Mouse (Mus musculus) lung, embryonic 15.5 days (tissue): Measurements from ENCODE around the gene Nub1. TPM values are rescaled to one million over a fixed set of nuclear protein-coding genes. Genes with fewer than 3 reads are reported as not detected.

Experiments used
- ATAC-seq: fragments of 200-750 bp; cut with Nextera tagmentation; 2 replicates; pipeline ENCODE4 v1.8.0; 2017; ENCODE audit warnings: moderate number of reproducible peaks, borderline replicate concordance; ENCODE audit not compliant: low FRiP score, low TSS enrichment; ENCODE audit errors: extremely low read depth
- H3K27ac ChIP-seq: fragments of 300-500 bp; sonication (generic); 2 replicates; pipeline ENCODE4 v1.5.1; 2015; ENCODE audit warnings: moderate library complexity, mild to moderate bottlenecking, inconsistent platforms
- H3K27me3 ChIP-seq: fragments of 300-500 bp; sonication (generic); 2 replicates; pipeline ENCODE4 v1.6.1; 2015; ENCODE audit warnings: inconsistent platforms
- H3K36me3 ChIP-seq: fragments of 300-500 bp; sonication (generic); 2 replicates; pipeline ENCODE4 v1.6.1; 2015; ENCODE audit warnings: inconsistent platforms
- H3K4me1 ChIP-seq: fragments of 300-500 bp; sonication (generic); 2 replicates; pipeline ENCODE4 v1.6.1; 2015; ENCODE audit warnings: inconsistent platforms
- H3K4me2 ChIP-seq: fragments of 300-500 bp; sonication (generic); 2 replicates; pipeline ENCODE4 v1.6.1; 2015; ENCODE audit warnings: inconsistent platforms, mild to moderate bottlenecking, moderate library complexity
- H3K4me3 ChIP-seq: fragments of 300-500 bp; sonication (generic); 2 replicates; pipeline ENCODE4 v1.5.1; 2015; ENCODE audit warnings: mild to moderate bottlenecking, inconsistent platforms
- H3K9ac ChIP-seq: fragments of 300-500 bp; sonication (generic); 2 replicates; pipeline ENCODE4 v1.6.1; 2015; ENCODE audit warnings: inconsistent platforms
- H3K9me3 ChIP-seq: fragments of 300-500 bp; sonication (generic); 2 replicates; pipeline ENCODE4 v1.6.1; 2016; ENCODE audit warnings: inconsistent platforms
- WGBS: fragments of 180-500 bp; shearing (Covaris S2); methylation state at CpG from one replicate; pipeline ENCODE4 v1.1.7; 2015; 5-methylcytosine and 5-hydroxymethylcytosine counted together
- polyA plus RNA-seq: library from polyadenylated mRNA; unstranded; fragments of >200 nt; fragmentation: Nextera tagmentation; extraction: Ambion mirVana; gene quantifications from 2 replicates; pipeline ENCODE4 v1.2.1, GENCODE M21; 2015

Gene Nub1
- polyA plus RNA-seq, result 33.5 and 33.9 TPM in 2 replicates

DNA sequence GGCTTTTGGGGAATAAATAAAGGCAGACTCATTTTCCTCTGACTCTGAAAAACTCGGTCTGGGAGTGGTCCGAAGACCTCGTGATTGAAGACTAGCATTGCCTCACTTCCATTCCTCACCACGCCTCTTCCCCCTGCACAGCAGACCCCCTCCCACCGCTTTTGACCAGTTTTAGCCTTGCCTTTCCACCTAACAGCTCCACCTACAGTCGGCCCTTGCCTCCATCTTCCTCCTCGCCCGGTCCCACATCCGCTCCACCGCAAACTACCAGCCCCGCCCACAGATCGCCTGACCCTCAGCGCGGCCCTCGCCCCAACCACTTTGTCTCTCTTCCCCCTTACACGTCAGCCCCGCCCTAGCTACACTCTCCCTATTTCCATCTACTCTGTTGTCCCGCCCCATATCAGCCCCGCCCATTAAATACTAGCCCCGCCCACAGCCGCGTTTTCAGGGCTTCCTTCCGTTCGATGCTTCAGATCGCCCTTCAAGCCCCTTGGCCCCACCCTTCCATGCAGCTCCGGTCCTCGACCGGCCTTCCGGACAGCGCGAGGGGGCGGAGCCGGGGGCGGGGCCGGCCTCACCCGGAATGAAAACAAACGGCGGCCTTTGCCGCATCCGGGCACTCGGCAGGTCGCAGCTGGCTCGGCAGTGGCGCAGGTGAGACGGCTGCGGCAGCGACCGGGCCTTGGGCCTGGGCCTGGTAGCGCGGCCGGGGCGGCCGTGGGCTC, at the start of gene Nub1:
Gene Nub1, plus strand, starts transcription at position 167 of the 728 bp plus-strand sequence.
- H3K36me3 ChIP-seq, result peaks cover 14% of the 10 kb centered on the region; the same call in 1 of the 2 replicates
- H3K27ac ChIP-seq, result peak within 1 kb of the TSS; percentile 98
- ATAC-seq, result peak; percentile 95
- 0% methylated on average over 51 of the region's 53 CpGs for WGBS
- H3K4me3 ChIP-seq, result peak within 1 kb of the TSS; percentile 93
- peak within 1 kb of the TSS; percentile 67 for H3K4me2 ChIP-seq
- peak within 1 kb of the TSS; percentile 78 for H3K9ac ChIP-seq
- H3K27me3 ChIP-seq, result no peaks in the 10 kb centered on the region
- no peaks in the 10 kb centered on the region for H3K9me3 ChIP-seq
- peaks cover 22% of the 10 kb centered on the region for H3K4me1 ChIP-seq

DNA sequence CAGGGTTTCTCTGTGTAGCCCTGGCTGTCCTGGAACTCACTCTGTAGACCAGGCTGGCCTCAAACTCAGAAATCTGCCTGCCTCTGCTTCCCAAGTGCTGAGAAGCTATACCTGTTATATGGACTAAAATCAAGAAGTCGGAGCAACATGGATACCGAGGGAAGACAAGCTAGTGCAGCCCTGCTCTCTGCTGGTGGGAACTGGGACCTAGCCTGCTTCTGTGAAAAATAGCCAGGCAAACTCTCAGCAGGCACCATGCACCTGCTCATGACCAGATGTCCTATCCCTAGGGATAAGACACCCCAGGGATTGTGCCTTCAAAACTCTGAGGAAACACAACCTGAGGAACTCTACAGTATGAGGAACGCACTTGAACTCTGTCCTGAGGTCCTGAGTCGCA, 48.3 kb upstream of the Nub1 start:
- ATAC-seq, result no peak
- WGBS, result 73% methylated on average over 4 of the region's 4 CpGs

DNA sequence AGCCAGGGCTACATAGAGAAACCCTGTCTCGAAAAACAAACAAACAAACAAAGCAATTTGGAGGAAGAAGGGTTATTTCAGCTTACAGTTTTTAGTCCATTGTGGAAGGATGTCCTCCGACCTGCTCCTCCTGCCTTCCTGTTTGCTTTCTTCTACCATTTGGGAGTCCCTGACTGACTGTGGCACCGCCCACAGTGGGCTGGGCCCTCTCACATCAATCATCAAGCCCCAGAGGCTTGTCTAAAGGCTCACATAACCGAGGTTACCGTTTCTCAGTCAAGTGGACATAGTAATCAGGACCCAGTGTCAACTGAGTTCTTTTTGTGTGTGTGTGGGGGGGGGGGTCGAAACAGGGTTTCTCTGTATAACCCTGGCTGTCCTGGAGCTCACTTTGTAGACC, 47.2 kb upstream of the Nub1 start:
- Histone ChIP-seq H3K27ac (no peak overlapping the region), H3K4me1 (no peaks in the 10 kb centered on the region), H3K4me3 (no peak overlapping the region), H3K9ac (no peak overlapping the region), H3K4me2 (no peak overlapping the region), H3K9me3 (no peaks in the 10 kb centered on the region), H3K27me3 (no peaks in the 10 kb centered on the region), H3K36me3 (no peaks in the 10 kb centered on the region)
- WGBS, result 45% methylated on average over 6 of the region's 6 CpGs
- ATAC-seq, result no peak

More for the DNA sequence above, 48.3 kb upstream of the Nub1 start:
- Histone ChIP-seq H3K9ac (no peak overlapping the region), H3K4me2 (no peak overlapping the region), H3K27ac (no peak overlapping the region), H3K36me3 (no peaks in the 10 kb centered on the region), H3K4me3 (no peak overlapping the region), H3K27me3 (no peaks in the 10 kb centered on the region), H3K4me1 (no peaks in the 10 kb centered on the region), H3K9me3 (no peaks in the 10 kb centered on the region)

DNA sequence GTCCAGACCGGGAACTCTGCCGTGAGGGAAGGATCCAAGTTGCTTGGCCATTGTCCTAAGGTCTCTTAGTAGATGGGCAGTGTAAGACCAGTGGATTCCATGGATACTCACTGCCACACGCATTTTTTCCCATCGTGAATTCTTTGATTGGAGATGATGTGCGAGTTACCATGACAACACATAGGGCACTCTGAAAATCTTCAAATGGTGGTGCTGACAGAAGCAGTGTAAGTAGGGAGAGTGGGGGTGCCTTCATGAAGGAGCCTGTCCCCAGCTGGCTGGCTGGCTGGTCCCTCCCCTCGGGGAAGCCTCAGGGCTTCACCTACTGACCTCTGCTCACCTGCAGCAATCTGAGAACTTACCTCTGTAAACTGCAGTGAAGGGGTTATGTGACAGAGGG, 46.3 kb upstream of the Nub1 start:
- 51% methylated on average over 6 of the region's 6 CpGs for WGBS
- H3K4me1 ChIP-seq, result no peaks in the 10 kb centered on the region
- no peak overlapping the region for H3K4me2 ChIP-seq
- no peak overlapping the region for H3K27ac ChIP-seq
- no peak overlapping the region for H3K4me3 ChIP-seq
- no peaks in the 10 kb centered on the region for H3K36me3 ChIP-seq
- H3K9ac ChIP-seq, result no peak overlapping the region
- H3K9me3 ChIP-seq, result no peaks in the 10 kb centered on the region
- no peaks in the 10 kb centered on the region for H3K27me3 ChIP-seq
- ATAC-seq, result no peak

DNA sequence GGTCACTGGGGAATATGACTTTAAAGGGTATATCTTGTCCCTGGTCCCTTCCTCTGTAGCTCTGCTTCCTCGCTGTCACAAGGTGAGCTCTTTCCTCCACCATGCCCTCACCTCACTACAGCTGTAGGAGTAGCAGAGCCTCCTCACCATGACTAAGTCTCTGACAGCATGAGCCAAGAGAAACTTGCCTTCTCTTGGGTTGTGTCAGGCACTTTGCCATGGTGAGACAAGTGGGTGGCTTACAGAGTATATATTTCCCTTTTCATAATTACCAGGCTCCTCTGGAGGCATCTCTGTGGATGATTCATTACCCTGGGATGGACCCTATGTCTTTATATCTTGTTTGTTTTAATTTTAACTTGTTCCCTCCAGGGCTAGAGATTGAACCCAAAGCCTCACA, 39.9 kb upstream of the Nub1 start:
- ATAC-seq, result no peak
- Histone ChIP-seq H3K36me3 (no peaks in the 10 kb centered on the region), H3K9me3 (no peaks in the 10 kb centered on the region), H3K27me3 (no peaks in the 10 kb centered on the region), H3K4me1 (no peaks in the 10 kb centered on the region), H3K4me2 (no peak overlapping the region), H3K9ac (no peak overlapping the region), H3K27ac (no peak overlapping the region), H3K4me3 (no peak overlapping the region)
- WGBS, result 67% methylated on average over 1 of the region's 1 CpGs

DNA sequence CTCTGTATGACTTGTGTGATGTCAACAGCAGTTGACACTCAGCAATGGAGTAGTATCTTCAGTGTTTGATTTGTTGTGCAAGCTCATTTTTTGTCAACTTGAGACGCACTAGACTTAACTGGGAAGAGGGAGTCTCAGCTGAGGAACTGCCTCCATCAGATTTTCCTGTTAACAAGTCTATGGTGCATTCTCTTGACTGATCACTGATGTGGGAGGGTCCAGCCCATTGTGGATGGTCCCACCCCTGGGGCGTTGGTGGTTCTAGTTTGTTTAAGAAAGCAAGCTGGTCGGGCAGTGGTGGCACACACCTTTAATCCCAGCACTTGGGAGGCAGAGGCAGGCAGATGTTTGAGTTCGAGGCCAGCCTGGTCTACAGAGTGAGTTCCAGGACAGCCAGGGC, 36.1 kb upstream of the Nub1 start:
- no peak for ATAC-seq
- Histone ChIP-seq H3K36me3 (no peaks in the 10 kb centered on the region), H3K27ac (no peak overlapping the region), H3K4me2 (no peak overlapping the region), H3K27me3 (no peaks in the 10 kb centered on the region), H3K4me1 (0 out of 2 replicates have a peak, but pooled peaks cover 3% of the 10 kb centered on the region), H3K4me3 (no peak overlapping the region), H3K9me3 (no peaks in the 10 kb centered on the region), H3K9ac (no peak overlapping the region)
- WGBS, result 53% methylated on average over 4 of the region's 4 CpGs

DNA sequence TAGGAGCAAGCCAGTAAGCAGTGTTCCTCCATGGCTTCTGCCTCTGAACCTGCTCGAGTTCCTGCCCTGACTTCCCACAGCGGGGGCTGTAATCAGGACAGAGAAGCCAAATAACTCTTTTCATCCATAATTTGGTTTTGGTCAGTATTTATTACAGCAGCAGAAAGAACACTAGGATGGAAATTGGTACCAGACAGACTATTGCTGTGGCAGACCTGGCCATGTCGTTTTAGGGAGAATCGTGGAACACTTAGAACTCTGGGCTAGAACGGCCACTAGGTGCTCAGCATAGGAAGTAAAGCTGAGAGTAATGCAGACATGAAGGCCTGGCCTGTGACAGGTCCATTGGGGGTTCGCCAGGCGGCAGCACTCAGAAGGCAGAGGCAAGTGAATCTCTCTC, 35.6 kb upstream of the Nub1 start:
- 65% methylated on average over 7 of the region's 7 CpGs for WGBS
- H3K27ac ChIP-seq, result no peak overlapping the region
- ATAC-seq, result no peak

DNA sequence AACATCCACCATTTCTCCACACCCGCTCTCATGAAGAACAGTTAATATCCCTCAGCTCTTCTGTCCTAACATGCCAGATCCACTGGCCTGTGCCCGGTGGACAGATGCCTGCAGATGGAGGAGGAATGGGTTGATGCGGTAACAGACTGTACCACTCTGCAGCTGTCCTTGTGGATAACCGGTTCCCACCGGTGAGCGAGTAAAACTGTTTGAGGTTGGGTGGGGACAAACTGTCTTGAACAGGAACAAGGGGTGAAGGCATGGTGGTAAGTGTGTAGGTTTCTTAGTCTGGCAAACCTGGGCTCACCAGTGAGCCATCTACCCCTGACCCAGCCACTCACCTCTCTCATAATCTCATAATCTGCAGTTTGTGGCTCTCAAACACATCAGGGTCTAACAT, 34.0 kb upstream of the Nub1 start:
- H3K4me3 ChIP-seq, result no peak overlapping the region
- no peak overlapping the region for H3K4me2 ChIP-seq
- no peaks in the 10 kb centered on the region for H3K36me3 ChIP-seq
- ATAC-seq, result no peak
- no peaks in the 10 kb centered on the region for H3K27me3 ChIP-seq
- H3K4me1 ChIP-seq, result 0 out of 2 replicates have a peak, but pooled peaks cover 3% of the 10 kb centered on the region
- H3K9me3 ChIP-seq, result no peaks in the 10 kb centered on the region
- no peak overlapping the region for H3K27ac ChIP-seq
- no peak overlapping the region for H3K9ac ChIP-seq
- 74% methylated on average over 6 of the region's 6 CpGs for WGBS

More for the DNA sequence above, 35.6 kb upstream of the Nub1 start:
- H3K27me3 ChIP-seq, result no peaks in the 10 kb centered on the region
- H3K4me2 ChIP-seq, result no peak overlapping the region
- 0 out of 2 replicates have a peak, but pooled peaks cover 3% of the 10 kb centered on the region for H3K4me1 ChIP-seq
- H3K36me3 ChIP-seq, result no peaks in the 10 kb centered on the region
- H3K9me3 ChIP-seq, result no peaks in the 10 kb centered on the region
- no peak overlapping the region for H3K4me3 ChIP-seq
- no peak overlapping the region for H3K9ac ChIP-seq

DNA sequence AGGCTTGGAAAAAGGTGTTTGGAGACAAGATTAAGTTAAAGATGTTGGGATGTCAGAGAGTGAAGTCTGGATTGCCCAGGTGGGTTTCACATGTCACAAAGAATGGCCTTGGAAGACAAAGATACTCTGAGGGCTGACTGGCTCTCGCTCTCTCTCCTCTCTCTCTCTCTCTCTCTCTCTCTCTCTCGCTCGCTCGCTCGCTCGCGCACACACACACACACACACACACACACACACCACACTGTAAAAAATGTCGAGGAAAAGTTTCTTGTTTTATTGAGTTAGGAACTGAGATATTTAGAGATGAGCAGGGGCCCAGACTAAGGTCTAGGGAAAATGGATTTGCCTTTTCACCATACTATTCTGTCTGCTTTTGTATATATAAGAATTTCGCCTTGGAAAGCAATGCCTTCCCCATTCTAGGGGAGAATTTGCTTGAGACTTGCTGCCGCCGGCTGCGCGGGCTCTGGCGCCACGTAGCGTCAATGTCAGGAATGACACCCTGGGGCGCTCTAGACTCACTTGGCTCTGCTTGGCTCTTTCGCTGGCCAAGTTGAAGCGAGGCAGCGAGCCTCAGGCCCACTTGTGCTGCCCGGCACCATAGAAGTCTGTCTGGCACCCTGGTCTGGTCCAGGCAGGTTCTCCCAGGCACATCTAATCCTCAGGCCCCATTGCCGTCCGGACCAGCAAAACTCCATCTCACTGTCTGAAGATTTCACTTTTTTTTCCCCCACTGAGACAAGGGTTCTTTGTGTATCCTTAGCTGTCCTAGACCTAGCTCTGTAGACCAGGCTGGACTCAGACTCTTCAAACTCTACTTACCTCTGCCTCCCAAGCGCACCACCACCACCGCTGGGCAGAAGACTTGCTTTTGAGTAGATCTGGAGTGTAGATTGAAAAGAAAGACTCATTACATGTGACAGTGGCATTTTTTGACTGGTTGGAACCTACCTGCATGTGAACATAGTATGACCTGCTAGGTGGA, 33.3 kb upstream of the Nub1 start:
- WGBS, result 23% methylated on average over 25 of the region's 25 CpGs
- ATAC-seq, result peak; percentile 40; the same call in 1 of the 2 replicates

DNA sequence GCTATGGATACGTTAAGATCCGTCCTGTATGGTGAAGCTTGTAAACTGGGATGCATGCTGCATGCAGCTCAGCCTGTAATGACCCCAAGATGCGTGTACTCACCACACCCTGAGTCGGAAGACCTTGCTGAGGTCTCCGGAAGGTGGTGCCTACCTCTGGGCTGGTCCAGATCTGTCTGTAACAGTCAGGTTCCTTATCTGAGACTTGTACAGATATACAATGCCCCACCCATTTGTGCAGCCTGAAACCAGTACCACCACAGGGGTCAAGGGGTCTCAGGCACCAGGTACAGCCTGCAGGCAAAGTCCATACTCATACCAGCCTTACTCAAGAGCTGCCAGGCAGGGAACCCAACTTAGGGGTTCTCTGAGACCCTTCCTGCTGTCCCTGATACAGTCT, 32.6 kb upstream of the Nub1 start:
- H3K9ac ChIP-seq, result no peak overlapping the region
- H3K4me2 ChIP-seq, result no peak overlapping the region
- H3K27me3 ChIP-seq, result no peaks in the 10 kb centered on the region
- H3K36me3 ChIP-seq, result no peaks in the 10 kb centered on the region
- 0 out of 2 replicates have a peak, but pooled peaks cover 3% of the 10 kb centered on the region for H3K4me1 ChIP-seq
- H3K27ac ChIP-seq, result no peak overlapping the region
- WGBS, result 85% methylated on average over 5 of the region's 5 CpGs
- H3K4me3 ChIP-seq, result no peak overlapping the region
- no peak for ATAC-seq
- no peaks in the 10 kb centered on the region for H3K9me3 ChIP-seq

More for the DNA sequence above, 33.3 kb upstream of the Nub1 start:
- Histone ChIP-seq H3K27ac (no peak overlapping the region), H3K4me3 (no peak overlapping the region), H3K4me2 (no peak overlapping the region), H3K4me1 (0 out of 2 replicates have a peak, but pooled peaks cover 3% of the 10 kb centered on the region), H3K9ac (no peak overlapping the region), H3K9me3 (no peaks in the 10 kb centered on the region), H3K36me3 (no peaks in the 10 kb centered on the region), H3K27me3 (no peaks in the 10 kb centered on the region)

DNA sequence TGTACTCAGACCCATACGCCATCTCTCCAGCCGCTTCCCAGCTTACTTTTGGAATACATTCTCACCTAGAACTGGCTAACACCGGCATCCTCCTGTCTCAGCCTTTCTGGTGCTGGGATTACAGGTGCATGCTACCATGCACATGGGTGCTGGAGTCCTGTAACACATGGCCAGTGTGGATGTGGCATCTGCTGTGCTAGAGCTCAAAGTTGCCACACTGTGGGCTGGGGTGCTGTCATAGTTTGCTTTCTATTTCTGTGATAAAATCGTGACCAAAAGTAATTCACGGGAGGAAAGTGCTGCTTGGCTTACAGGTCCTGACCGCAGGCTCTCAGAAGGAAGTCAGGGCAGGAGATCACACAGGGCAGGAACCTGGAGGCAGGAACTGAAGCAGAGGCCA, 30.8 kb upstream of the Nub1 start:
- Histone ChIP-seq H3K36me3 (no peaks in the 10 kb centered on the region), H3K9ac (no peak overlapping the region), H3K4me1 (0 out of 2 replicates have a peak, but pooled peaks cover 3% of the 10 kb centered on the region), H3K4me2 (no peak overlapping the region), H3K27ac (no peak overlapping the region), H3K27me3 (no peaks in the 10 kb centered on the region), H3K4me3 (no peak overlapping the region), H3K9me3 (no peaks in the 10 kb centered on the region)
- ATAC-seq, result no peak
- WGBS, result 67% methylated on average over 6 of the region's 6 CpGs
